Mouse (Mus musculus) olfactory bulb, adult 2 months (tissue): ENCODE results near the gene Sf3a2. TPM values are rescaled to one million over a fixed set of nuclear protein-coding genes. Genes with fewer than 3 reads are reported as not detected.
"Not testable (repeated sequence)": the region's sequence is repeated elsewhere in the genome, so short reads cannot be mapped to it uniquely, and the experiment has no call there.

ENCODE experiments used
- H3K27ac ChIP-seq: fragments of 200-500 bp; 2 replicates; pipeline ENCODE4 v1.5.1; 2012; ENCODE audit warnings: low read depth, low read length; ENCODE audit not compliant: insufficient read depth
- H3K4me1 ChIP-seq: fragments of 200-500 bp; 2 replicates; pipeline ENCODE4 v1.6.1; 2012; ENCODE audit warnings: low read length; ENCODE audit not compliant: control insufficient read depth, insufficient read depth
- H3K4me3 ChIP-seq: fragments of 200-500 bp; 2 replicates; pipeline ENCODE4 v1.5.1; 2012; ENCODE audit warnings: mild to moderate bottlenecking, low read depth, low read length, moderate library complexity; ENCODE audit not compliant: insufficient read depth
- CTCF ChIP-seq: fragments of 200-500 bp; IDR thresholded peaks from 2 replicates; pipeline ENCODE4 v1.5.1; 2012; ENCODE audit warnings: low read depth, mild to moderate bottlenecking, low read length, moderate library complexity; ENCODE audit not compliant: insufficient read depth
- POLR2A ChIP-seq: fragments of 200-500 bp; IDR thresholded peaks from 2 replicates; pipeline ENCODE4 v1.6.1; 2012; ENCODE audit warnings: mild to moderate bottlenecking, low read depth, low read length, moderate library complexity; ENCODE audit not compliant: insufficient read depth
- WGBS: fragments of 180-500 bp; shearing (Covaris S2); methylation state at CpG from one replicate; pipeline ENCODE4 v1.1.7; 2018; 5-methylcytosine and 5-hydroxymethylcytosine counted together
- polyA plus RNA-seq: library from polyadenylated mRNA; stranded (reverse); fragments of >200 nt; gene quantifications from 2 replicates; pipeline ENCODE4 v1.2.4, GENCODE M21; 2012; ENCODE audit warnings: low replicate concordance; ENCODE audit not compliant: missing spikeins, insufficient read depth, insufficient read length

Gene Sf3a2
- polyA plus RNA-seq, 1 experiment: not detected

- under 1% methylated on average over 81 of the region's 82 CpGs for WGBS
- no peak for TF ChIP-seq CTCF
- TF ChIP-seq POLR2A: peak; percentile 87
- peak within 1 kb of the TSS; percentile 77 for H3K4me3 ChIP-seq
- H3K4me1 ChIP-seq: peaks cover 10% of the 10 kb centered on the region
- H3K27ac ChIP-seq: peak within 1 kb of the TSS; percentile 89
These were observed 28.4 kb downstream of the Sf3a2 start, which contains the start of gene Oaz1 for GRCm38 (mm10) chr10:80826151-80827062. TSS of gene Oaz1 (plus strand) at chr10:80826656.

- Histone ChIP-seq H3K4me1 (peaks cover 10% of the 10 kb centered on the region), H3K4me3 (peak overlapping the region; percentile 77), H3K27ac (no peak overlapping the region)
- WGBS: 3% methylated on average over 29 of the region's 29 CpGs
- TF ChIP-seq CTCF: no peak
- TF ChIP-seq POLR2A: no peak
These were observed 29.3 kb downstream of the Sf3a2 start for GRCm38 (mm10) chr10:80827063-80827869.

GRCm38 (mm10) chr10:80827870-80828420 lies 29.9 kb downstream of the Sf3a2 start:
- 48% methylated on average over 10 of the region's 10 CpGs for WGBS
- TF ChIP-seq POLR2A (no peak), CTCF (no peak)
- H3K27ac ChIP-seq: no peak overlapping the region
- H3K4me3 ChIP-seq: peak overlapping the region; percentile 77
- H3K4me1 ChIP-seq: peaks cover 10% of the 10 kb centered on the region

GRCm38 (mm10) chr10:80828587-80828986 lies 30.6 kb downstream of the Sf3a2 start:
- not testable (repeated sequence) for H3K27ac ChIP-seq, H3K4me1 ChIP-seq
- WGBS: 64% methylated on average over 9 of the region's 9 CpGs
- peak overlapping the region; percentile 77 for H3K4me3 ChIP-seq

- WGBS: 52% methylated on average over 1 of the region's 1 CpGs
- TF ChIP-seq POLR2A (no peak), CTCF (no peak)
- peaks cover 10% of the 10 kb centered on the region for H3K4me1 ChIP-seq
These were observed 31.6 kb downstream of the Sf3a2 start for GRCm38 (mm10) chr10:80829359-80830278.

GRCm38 (mm10) chr10:80831136-80831535 lies 33.1 kb downstream of the Sf3a2 start:
- Histone ChIP-seq H3K27ac (no peak overlapping the region), H3K4me1 (peaks cover 10% of the 10 kb centered on the region), H3K4me3 (no peak overlapping the region)
- no peak for TF ChIP-seq POLR2A
- no peak for TF ChIP-seq CTCF
- WGBS: 31% methylated on average over 9 of the region's 9 CpGs

More at GRCm38 (mm10) chr10:80829359-80830278, 31.6 kb downstream of the Sf3a2 start:
- Histone ChIP-seq H3K27ac (no peak overlapping the region), H3K4me3 (no peak overlapping the region)

GRCm38 (mm10) chr10:80832818-80833217 lies 34.8 kb downstream of the Sf3a2 start:
- WGBS: 68% methylated on average over 7 of the region's 7 CpGs
- Histone ChIP-seq H3K4me1 (peaks cover 16% of the 10 kb centered on the region), H3K27ac (no peak overlapping the region), H3K4me3 (no peak overlapping the region)
- TF ChIP-seq POLR2A (no peak), CTCF (no peak)

GRCm38 (mm10) chr10:80835617-80836016 lies 37.6 kb downstream of the Sf3a2 start:
- H3K4me1 ChIP-seq: peaks cover 12% of the 10 kb centered on the region; the same call in 1 of the 2 replicates
- WGBS: 78% methylated on average over 30 of the region's 30 CpGs
- no peak overlapping the region for H3K27ac ChIP-seq
- no peak overlapping the region for H3K4me3 ChIP-seq
- no peak for TF ChIP-seq POLR2A
- TF ChIP-seq CTCF: no peak
